Mouse (Mus musculus): ENCODE results near the gene Cldn34b2. TPM values are rescaled to one million over a fixed set of nuclear protein-coding genes. Genes with fewer than 3 reads are reported as not detected.
"Not testable (repeated sequence)": the region's sequence is repeated elsewhere in the genome, so short reads cannot be mapped to it uniquely, and the experiment has no call there.

Cldn34b2 gene
- polyA plus RNA-seq, 1 experiment from 2014 or later = not detected

DNA sequence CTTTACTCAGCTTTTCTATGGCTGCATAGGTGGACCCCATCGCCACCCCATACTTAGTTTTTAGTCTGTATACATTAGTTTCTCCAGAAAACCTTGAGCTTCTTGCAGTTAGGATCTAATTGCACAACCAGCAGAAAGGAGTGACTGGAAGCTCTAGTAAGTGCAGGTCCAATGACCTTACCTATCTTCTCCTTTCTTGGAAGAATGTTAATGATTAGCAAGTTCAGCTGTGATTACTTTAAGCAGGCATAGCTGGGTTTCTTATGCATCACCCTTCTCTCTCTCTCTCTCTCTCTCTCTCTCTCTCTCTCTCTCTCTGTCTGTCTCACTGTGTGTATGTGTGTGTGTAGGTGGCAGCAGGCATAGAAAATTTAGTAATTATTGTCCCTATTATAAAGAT, 23.7 kb upstream of the Cldn34b2 start:
- peak; percentile 31; the same call in 1 of the 2 replicates for ATAC-seq (ENCODE audit: low FRiP score, low TSS enrichment)
- Histone ChIP-seq H3K4me1 (ENCODE audit: insufficient read depth, low read length) (no peaks in the 10 kb centered on the region), H3K4me2 (replicated peaks; ENCODE audit: low read depth, low read length) (no peak overlapping the region), H3K27ac (ENCODE audit: low read length) (no peak overlapping the region), H3K4me3 (ENCODE audit: low read length) (no peak overlapping the region), H3K27me3 (ENCODE audit: insufficient read depth, low read length) (no peaks in the 10 kb centered on the region), H3K9me3 (ENCODE audit: low read length) (no peaks in the 10 kb centered on the region), H3K9ac (replicated peaks; ENCODE audit: low read length) (no peak overlapping the region), H3K36me3 (ENCODE audit: insufficient read depth, low read length) (no peaks in the 10 kb centered on the region)
- WGBS = 94% methylated on average over 1 of the region's 1 CpGs

- H3K27me3 ChIP-seq (ENCODE audit: insufficient read depth, low read length) = no peaks in the 10 kb centered on the region
- no peaks in the 10 kb centered on the region for H3K9me3 ChIP-seq (ENCODE audit: low read length)
- no peak overlapping the region for H3K4me3 ChIP-seq (ENCODE audit: low read length)
- no peaks in the 10 kb centered on the region for H3K36me3 ChIP-seq (ENCODE audit: insufficient read depth, low read length)
- H3K4me1 ChIP-seq (ENCODE audit: insufficient read depth, low read length) = no peaks in the 10 kb centered on the region
- ATAC-seq (ENCODE audit: low FRiP score, low TSS enrichment) = peak; percentile 80; the same call in 1 of the 2 replicates
- no peak overlapping the region for H3K4me2 ChIP-seq (replicated peaks; ENCODE audit: low read depth, low read length)
- no peak overlapping the region for H3K9ac ChIP-seq (replicated peaks; ENCODE audit: low read length)
- 7% methylated on average over 3 of the region's 3 CpGs for WGBS
- no peak overlapping the region for H3K27ac ChIP-seq (ENCODE audit: low read length)
Observed at GRCm38 (mm10) chrX:155144718-155145117, 16.5 kb upstream of the Cldn34b2 start.

DNA sequence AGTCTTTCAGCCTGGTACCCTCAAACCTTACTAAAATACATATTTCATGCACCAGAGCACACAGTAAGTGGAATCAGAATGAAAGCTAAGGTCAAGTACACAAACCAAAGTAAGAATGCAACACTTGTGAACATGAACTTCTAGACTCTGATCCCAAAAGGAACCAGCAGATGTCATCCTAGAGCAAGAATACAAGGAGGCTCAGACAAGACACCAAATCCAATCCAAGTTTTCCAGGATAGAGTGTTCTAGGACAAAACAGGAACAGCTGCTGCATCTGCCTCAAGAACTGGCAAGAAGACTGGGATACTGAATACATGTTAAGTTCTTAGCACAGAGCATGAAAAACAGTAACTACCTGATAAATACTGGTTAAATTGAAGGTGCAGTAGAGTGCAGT, 30.2 kb downstream of the Cldn34b2 start:
- no peak for ATAC-seq (ENCODE audit: low FRiP score, low TSS enrichment)
- Histone ChIP-seq H3K9ac (replicated peaks; ENCODE audit: low read length) (no peak overlapping the region), H3K4me1 (ENCODE audit: insufficient read depth, low read length) (no peaks in the 10 kb centered on the region), H3K36me3 (ENCODE audit: insufficient read depth, low read length) (no peaks in the 10 kb centered on the region), H3K27me3 (ENCODE audit: insufficient read depth, low read length) (no peaks in the 10 kb centered on the region), H3K4me2 (replicated peaks; ENCODE audit: low read depth, low read length) (no peak overlapping the region), H3K27ac (ENCODE audit: low read length) (no peak overlapping the region), H3K4me3 (ENCODE audit: low read length) (no peak overlapping the region), H3K9me3 (ENCODE audit: low read length) (no peaks in the 10 kb centered on the region)

DNA sequence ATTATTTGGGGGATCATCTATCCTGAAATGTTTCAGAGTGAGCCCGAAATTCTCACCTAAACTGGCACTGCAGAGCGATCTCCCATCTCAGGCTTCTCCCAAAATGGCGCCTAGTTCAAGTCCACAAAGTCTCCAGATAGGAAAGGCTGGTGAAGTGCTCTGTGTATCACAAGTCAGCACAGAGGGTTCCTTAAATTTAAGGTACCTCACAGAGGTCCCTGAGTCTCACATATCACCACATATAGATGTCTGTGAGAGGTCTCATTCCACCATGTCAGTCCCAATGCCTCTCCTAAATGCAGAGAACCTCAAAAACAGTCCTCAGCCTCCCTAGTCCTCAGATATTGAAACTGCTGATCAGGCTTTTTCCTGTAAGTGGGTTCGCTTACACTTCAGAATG, 34.6 kb downstream of the Cldn34b2 start, which contains the start of gene Magea2:
Gene Magea2 (minus strand): TSS at position 101 of the 400 bp plus-strand sequence.
- ATAC-seq (ENCODE audit: low FRiP score, low TSS enrichment); H3K27me3 ChIP-seq (ENCODE audit: insufficient read depth, low read length); H3K9ac ChIP-seq (replicated peaks; ENCODE audit: low read length); H3K4me2 ChIP-seq (replicated peaks; ENCODE audit: low read depth, low read length); H3K4me1 ChIP-seq (ENCODE audit: insufficient read depth, low read length); H3K4me3 ChIP-seq (ENCODE audit: low read length); H3K36me3 ChIP-seq (ENCODE audit: insufficient read depth, low read length); H3K9me3 ChIP-seq (ENCODE audit: low read length); H3K27ac ChIP-seq (ENCODE audit: low read length): not testable (repeated sequence)
- 87% methylated on average over 3 of the region's 4 CpGs for WGBS

GRCm38 (mm10) chrX:155089693-155090092, 38.5 kb downstream of the Cldn34b2 start, which contains the start of gene Magea1:
Gene Magea1 (minus strand): TSS chrX:155089793.
- H3K4me3 ChIP-seq (ENCODE audit: low read length); H3K27me3 ChIP-seq (ENCODE audit: insufficient read depth, low read length); H3K27ac ChIP-seq (ENCODE audit: low read length); H3K4me1 ChIP-seq (ENCODE audit: insufficient read depth, low read length); H3K36me3 ChIP-seq (ENCODE audit: insufficient read depth, low read length); H3K9ac ChIP-seq (replicated peaks; ENCODE audit: low read length); H3K9me3 ChIP-seq (ENCODE audit: low read length); H3K4me2 ChIP-seq (replicated peaks; ENCODE audit: low read depth, low read length); ATAC-seq (ENCODE audit: low FRiP score, low TSS enrichment): not testable (repeated sequence)
- WGBS = 100% methylated on average over 1 of the region's 2 CpGs

Other genes starting within 250 kb of the Cldn34b2 start
- not detected in 2 replicates for gene Cldn34b1, start 238.1 kb downstream of the Cldn34b2 start, polyA plus RNA-seq (2015; fragmentation: Nextera tagmentation; extraction: Ambion mirVana)
- gene Magea6, start 192.4 kb downstream of the Cldn34b2 start, polyA plus RNA-seq (2015; fragmentation: Nextera tagmentation; extraction: Ambion mirVana) = not detected in 2 replicates
- not detected in 2 replicates for gene Magea3, start 178.9 kb downstream of the Cldn34b2 start, polyA plus RNA-seq (2015; fragmentation: Nextera tagmentation; extraction: Ambion mirVana)
- gene Magea8, start 132.6 kb downstream of the Cldn34b2 start, polyA plus RNA-seq (2015; fragmentation: Nextera tagmentation; extraction: Ambion mirVana) = not detected in 2 replicates
- not detected in 2 replicates for gene Magea5, start 65.3 kb downstream of the Cldn34b2 start, polyA plus RNA-seq (2015; fragmentation: Nextera tagmentation; extraction: Ambion mirVana)
- not detected in 2 replicates for gene Magea1, start 38.6 kb downstream of the Cldn34b2 start, polyA plus RNA-seq (2015; fragmentation: Nextera tagmentation; extraction: Ambion mirVana)
- not detected in 2 replicates for gene Magea2, start 34.7 kb downstream of the Cldn34b2 start, polyA plus RNA-seq (2015; fragmentation: Nextera tagmentation; extraction: Ambion mirVana)
- gene Sat1, start 88.0 kb upstream of the Cldn34b2 start, polyA plus RNA-seq (2015; fragmentation: Nextera tagmentation; extraction: Ambion mirVana) = 207 and 217 TPM in 2 replicates
- 38.4 and 43.5 TPM in 2 replicates for gene Acot9, start 134.0 kb upstream of the Cldn34b2 start, polyA plus RNA-seq (2015; fragmentation: Nextera tagmentation; extraction: Ambion mirVana)
- 260 and 266 TPM in 2 replicates for gene Prdx4, start 212.3 kb upstream of the Cldn34b2 start, polyA plus RNA-seq (2015; fragmentation: Nextera tagmentation; extraction: Ambion mirVana)

All from kidney, embryonic 16.5 days (tissue).